Mouse (Mus musculus) megakaryocyte-erythroid progenitor cell, adult 5 weeks (primary cell): Measurements from ENCODE around the gene Casp8. TPM values are rescaled to one million over a fixed set of nuclear protein-coding genes. Genes with fewer than 3 reads are reported as not detected.

Experiments used
- polyA plus RNA-seq: library from polyadenylated mRNA; stranded (reverse); fragments of >175 nt; gene quantifications from 2 replicates; pipeline ENCODE4 v1.2.3, GENCODE M21; 2012

Casp8 gene
- 5.3 and 5.5 TPM in 2 replicates for polyA plus RNA-seq

GRCm38 (mm10) chr1:58795291-58796058, at the start of gene Casp8:
Gene Casp8, plus strand, starts transcription at chr1:58795374.

Other genes with a start within 250 kb of the Casp8 start
- gene Fam126b, start 209.1 kb upstream of the Casp8 start, polyA plus RNA-seq = 3.5 and 4.3 TPM in 2 replicates
- gene Ndufb3, start 209.0 kb upstream of the Casp8 start, polyA plus RNA-seq = 6.3 and 7.1 TPM in 2 replicates
- 0.05 TPM in 1 of 2 replicates, not detected in the other for gene Als2cr12, start 99.4 kb upstream of the Casp8 start, polyA plus RNA-seq
- 5.2 and 6.0 TPM in 2 replicates for gene Cflar, start 83.9 kb upstream of the Casp8 start, polyA plus RNA-seq
- gene Trak2, start 178.1 kb downstream of the Casp8 start, polyA plus RNA-seq = 53.1 and 62.8 TPM in 2 replicates
- gene Stradb, start 178.1 kb downstream of the Casp8 start, polyA plus RNA-seq = 2.9 and 5.6 TPM in 2 replicates